Comparison of ENCODE assay signal across 8 mouse cellular contexts in genomic region chr3:135440221-135440620, GRCm38 (mm10). TPM values are rescaled to one million over a fixed set of nuclear protein-coding genes. Genes with fewer than 3 reads are reported as not detected.
DNase-seq lines count a peak whose midpoint lies in the region; ATAC-seq and TF ChIP-seq lines count a peak whose summit lies in the region.

No protein-coding gene starts in this region.

- DNase-seq in ES-E14 (ENCODE audit: low read depth, low spot score) = no peak
- DNase-seq in cerebellum, postnatal 14 days = peak; percentile 29 to 41
- DNase-seq in lung, embryonic 14.5 days = peak; percentile 62
- DNase-seq in yolk sac, embryonic 10.5 days (ENCODE audit: low spot score) = peak; percentile 45

- H3K9me3 ChIP-seq in ES-E14 (ENCODE audit: control insufficient read depth, insufficient read depth, low read depth, low read length) = no peaks in the 10 kb centered on the region
- H3K9me3 ChIP-seq in heart, embryonic 11.5 days (replicated peaks; ENCODE audit: control insufficient read depth, low read length) = no peaks in the 10 kb centered on the region
- no peaks in the 10 kb centered on the region for H3K9me3 ChIP-seq in kidney, embryonic 15.5 days (replicated peaks)
- no peaks in the 10 kb centered on the region for H3K9me3 ChIP-seq in lung, embryonic 14.5 days (ENCODE audit: low read depth, low read length)
- no peaks in the 10 kb centered on the region for H3K9me3 ChIP-seq in neural tube, embryonic 15.5 days (replicated peaks)

- no peak for ATAC-seq in heart, embryonic 11.5 days (replicated peaks; ENCODE audit: insufficient number of reproducible peaks, low FRiP score, low TSS enrichment)
- no peak for ATAC-seq in kidney, embryonic 15.5 days (replicated peaks; ENCODE audit: low FRiP score)
- no peak for ATAC-seq in lung, embryonic 14.5 days (ENCODE audit: insufficient read depth)
- ATAC-seq in neural tube, embryonic 15.5 days (ENCODE audit: low FRiP score) = no peak

- peak overlapping the region; percentile 95 for H3K4me2 ChIP-seq in heart, embryonic 11.5 days
- H3K4me2 ChIP-seq in kidney, embryonic 15.5 days = peak overlapping the region; percentile 67
- peak overlapping the region; percentile 97 for H3K4me2 ChIP-seq in lung, embryonic 14.5 days
- H3K4me2 ChIP-seq in neural tube, embryonic 15.5 days = peak overlapping the region; percentile 89

- H3K9ac ChIP-seq in ES-E14 (ENCODE audit: insufficient read depth, low read depth, low read length, poor library complexity, severe bottlenecking) = peak overlapping the region; percentile 97
- peak overlapping the region; percentile 98 for H3K9ac ChIP-seq in heart, embryonic 11.5 days (ENCODE audit: low read depth, low read length)
- peak overlapping the region; percentile 96 for H3K9ac ChIP-seq in kidney, embryonic 15.5 days
- H3K9ac ChIP-seq in lung, embryonic 14.5 days = peak overlapping the region; percentile 98
- peak overlapping the region; percentile 88 for H3K9ac ChIP-seq in neural tube, embryonic 15.5 days (replicated peaks)

- peak overlapping the region; percentile 38; the same call in 1 of the 2 replicates for H3K27ac ChIP-seq in ES-E14 (ENCODE audit: insufficient read depth, low read depth, low read length, poor library complexity, severe bottlenecking)
- peak overlapping the region; percentile 43; the same call in 1 of the 2 replicates for H3K27ac ChIP-seq in heart, embryonic 11.5 days (ENCODE audit: low read depth, low read length)
- peak overlapping the region; percentile 100 for H3K27ac ChIP-seq in kidney, embryonic 15.5 days
- peak overlapping the region; percentile 100 for H3K27ac ChIP-seq in lung, embryonic 14.5 days (ENCODE audit: low read depth)
- peak overlapping the region; percentile 99; the same call in 1 of the 2 replicates for H3K27ac ChIP-seq in neural tube, embryonic 15.5 days (replicated peaks)

- peaks cover 0 to 23% of the 10 kb centered on the region in 2 experiments; a peak in 3 of 4 replicates for H3K4me1 ChIP-seq in ES-E14 (ENCODE audit: control insufficient read depth in 2 of 2, insufficient read depth in 2 of 2, low read length in 2 of 2, poor library complexity in 1 of 2)
- peaks cover 10% of the 10 kb centered on the region; the same call in 1 of the 2 replicates for H3K4me1 ChIP-seq in heart, embryonic 11.5 days (ENCODE audit: control insufficient read depth, insufficient read depth, low read length)
- H3K4me1 ChIP-seq in kidney, embryonic 15.5 days = peaks cover 23% of the 10 kb centered on the region
- no peaks in the 10 kb centered on the region for H3K4me1 ChIP-seq in lung, embryonic 14.5 days (ENCODE audit: insufficient read depth)
- H3K4me1 ChIP-seq in neural tube, embryonic 15.5 days = peaks cover 38% of the 10 kb centered on the region

- peaks cover 64% of the 10 kb centered on the region for H3K79me3 ChIP-seq in C2C12 (ENCODE audit: low read depth)

- H3K79me2 ChIP-seq in C2C12 (ENCODE audit: control insufficient read depth, insufficient read depth) = peaks cover 80% of the 10 kb centered on the region

- H3K36me3 ChIP-seq in C2C12 (ENCODE audit: control insufficient read depth, insufficient read depth) (peaks cover 58% of the 10 kb centered on the region), ES-E14 (ENCODE audit: control insufficient read depth, insufficient read depth, low read length, poor library complexity, severe bottlenecking) (peaks cover 5% of the 10 kb centered on the region; the same call in 1 of the 2 replicates)
- no peaks in the 10 kb centered on the region for H3K36me3 ChIP-seq in heart, embryonic 11.5 days (ENCODE audit: control insufficient read depth, insufficient read depth, low read length)
- peaks cover 18% of the 10 kb centered on the region for H3K36me3 ChIP-seq in kidney, embryonic 15.5 days
- H3K36me3 ChIP-seq in lung, embryonic 14.5 days (ENCODE audit: insufficient read depth) = peaks cover 34% of the 10 kb centered on the region; the same call in 1 of the 2 replicates
- H3K36me3 ChIP-seq in neural tube, embryonic 15.5 days = 0 out of 2 replicates have a peak, but pooled peaks cover 2% of the 10 kb centered on the region

- H3ac ChIP-seq in C2C12 (ENCODE audit: control insufficient read depth, insufficient read length, low read depth) = peak overlapping the region; percentile 91

- WGBS in heart, embryonic 11.5 days (ENCODE audit: insufficient replicate concordance) = 20% methylated on average over 7 of the region's 7 CpGs
- WGBS in kidney, embryonic 15.5 days = 14% methylated on average over 7 of the region's 7 CpGs
- WGBS in lung, embryonic 14.5 days = 7% methylated on average over 7 of the region's 7 CpGs
- 26% methylated on average over 7 of the region's 7 CpGs for WGBS in neural tube, embryonic 15.5 days

- in situ Hi-C loops in ES-E14 (cut with MboI; ENCODE audit: low sequenced_read_pairs in 2 of 2, unreplicated experiment in 2 of 2) = no loop called here

- peak overlapping the region; percentile 93 for H3K4me3 ChIP-seq in C2C12 (ENCODE audit: insufficient read depth, poor library complexity, severe bottlenecking)
- H3K4me3 ChIP-seq in ES-E14 (ENCODE audit: insufficient read depth in 1 of 2, low read depth in 1 of 2, low read length in 2 of 2, poor library complexity in 1 of 2, severe bottlenecking in 1 of 2) = peak overlapping the region; percentile 93 to 96
- H3K4me3 ChIP-seq in heart, embryonic 11.5 days (ENCODE audit: low read depth, low read length) = peak overlapping the region; percentile 95
- H3K4me3 ChIP-seq in kidney, embryonic 15.5 days (replicated peaks) = peak overlapping the region; percentile 81
- H3K4me3 ChIP-seq in lung, embryonic 14.5 days (ENCODE audit: low read depth, low read length) = peak overlapping the region; percentile 89
- peak overlapping the region; percentile 91 for H3K4me3 ChIP-seq in neural tube, embryonic 15.5 days (replicated peaks)

- no peak for TF ChIP-seq CTCF in C2C12 (IDR thresholded peaks at IDR 0.05; ENCODE audit: control insufficient read depth, insufficient read depth, insufficient read length)
- no peak for TF ChIP-seq CTCF in lung, embryonic 14.5 days (IDR thresholded peaks at IDR 0.05; ENCODE audit: low read depth)

- H3K27me3 ChIP-seq in C2C12 (ENCODE audit: control insufficient read depth, insufficient read depth, insufficient read length) = no peaks in the 10 kb centered on the region
- H3K27me3 ChIP-seq in heart, embryonic 11.5 days (ENCODE audit: control insufficient read depth, insufficient read depth, low read length) = no peaks in the 10 kb centered on the region
- H3K27me3 ChIP-seq in kidney, embryonic 15.5 days = no peaks in the 10 kb centered on the region
- H3K27me3 ChIP-seq in lung, embryonic 14.5 days (ENCODE audit: insufficient read depth, low read length) = no peaks in the 10 kb centered on the region
- no peaks in the 10 kb centered on the region for H3K27me3 ChIP-seq in neural tube, embryonic 15.5 days (replicated peaks)

TF ChIP-seq in C2C12, 6 proteins besides CTCF, POLR2A, EP300 and RAD21:
- TF ChIP-seq CEBPB (IDR thresholded peaks at IDR 0.05; ENCODE audit: low read depth) (no peak), MYOD1 (IDR thresholded peaks at IDR 0.05; ENCODE audit: control insufficient read depth, insufficient read length, low read depth) (no peak), USF1 (IDR thresholded peaks at IDR 0.05; ENCODE audit: low read depth) (no peak), FOSL1 (IDR thresholded peaks at IDR 0.05; ENCODE audit: insufficient read depth, low read length, poor library complexity, severe bottlenecking) (no peak), MAX (IDR thresholded peaks at IDR 0.05) (no peak), MYOG (IDR thresholded peaks at IDR 0.05; ENCODE audit: control insufficient read depth, extremely low read depth, insufficient read length) (no peak)
TF ChIP-seq in C2C12: peak in this region for 0.

TF ChIP-seq in ES-E14, 5 proteins besides CTCF, POLR2A, EP300 and RAD21:
- no peak for TF ChIP-seq ZC3H11A (IDR thresholded peaks at IDR 0.05; ENCODE audit: borderline replicate concordance, low read depth, low read length)

RNA-seq across cellular contexts. Expression of gene Ube2d3, which starts 2.3 kb away (rescaled TPM):
- polyA plus RNA-seq in C2C12 (2012; fragmentation: generic; extraction: Trizol) = 261 TPM
- total RNA-seq in ES-E14 (2012; rRNA removed) = 298 and 321 TPM in 2 replicates
- 497 and 511 TPM in 2 replicates for polyA plus RNA-seq in heart, embryonic 11.5 days (2014; fragmentation: Nextera tagmentation; extraction: Ambion mirVana)
- polyA plus RNA-seq in kidney, embryonic 15.5 days (2015; fragmentation: Nextera tagmentation; extraction: Ambion mirVana) = 512 and 532 TPM in 2 replicates
- polyA plus RNA-seq in lung, embryonic 14.5 days (2014; fragmentation: Nextera tagmentation; extraction: Ambion mirVana) = 586 and 604 TPM in 2 replicates
- polyA plus RNA-seq in neural tube, embryonic 15.5 days (2015; fragmentation: Nextera tagmentation; extraction: Ambion mirVana) = 331 and 389 TPM in 2 replicates

RNA-seq across cellular contexts. Expression of gene Cisd2, which starts 16.5 kb away (rescaled TPM):
- 17.0 TPM for polyA plus RNA-seq in C2C12 (2012; fragmentation: generic; extraction: Trizol)
- 17.4 and 21.6 TPM in 2 replicates for total RNA-seq in ES-E14 (2012; rRNA removed)
- 54.9 and 59.2 TPM in 2 replicates for polyA plus RNA-seq in heart, embryonic 11.5 days (2014; fragmentation: Nextera tagmentation; extraction: Ambion mirVana)
- 68.8 and 77.6 TPM in 2 replicates for polyA plus RNA-seq in kidney, embryonic 15.5 days (2015; fragmentation: Nextera tagmentation; extraction: Ambion mirVana)
- polyA plus RNA-seq in lung, embryonic 14.5 days (2014; fragmentation: Nextera tagmentation; extraction: Ambion mirVana) = 61.5 and 66.6 TPM in 2 replicates
- 67.1 and 69.0 TPM in 2 replicates for polyA plus RNA-seq in neural tube, embryonic 15.5 days (2015; fragmentation: Nextera tagmentation; extraction: Ambion mirVana)

RNA-seq across cellular contexts. Expression of gene Manba, which starts 45.2 kb away (rescaled TPM):
- 2.9 TPM for polyA plus RNA-seq in C2C12 (2012; fragmentation: generic; extraction: Trizol)
- 75.2 and 83.9 TPM in 2 replicates for total RNA-seq in ES-E14 (2012; rRNA removed)
- polyA plus RNA-seq in heart, embryonic 11.5 days (2014; fragmentation: Nextera tagmentation; extraction: Ambion mirVana) = 29.7 and 32.8 TPM in 2 replicates
- 24.2 and 27.3 TPM in 2 replicates for polyA plus RNA-seq in kidney, embryonic 15.5 days (2015; fragmentation: Nextera tagmentation; extraction: Ambion mirVana)
- polyA plus RNA-seq in lung, embryonic 14.5 days (2014; fragmentation: Nextera tagmentation; extraction: Ambion mirVana) = 10.2 and 10.7 TPM in 2 replicates
- polyA plus RNA-seq in neural tube, embryonic 15.5 days (2015; fragmentation: Nextera tagmentation; extraction: Ambion mirVana) = 7.4 and 8.8 TPM in 2 replicates

Comparison
In these comparisons a context has a peak if more than half of its experiments do, and no peak if none do; other contexts are left out.
1. H3K27ac ChIP-seq: peak in every context shown above with its lines; median percentile 100 in kidney, embryonic 15.5 days; 100 in lung, embryonic 14.5 days; 99 in neural tube, embryonic 15.5 days; 43 in heart, embryonic 11.5 days; 38 in ES-E14.